Mouse (Mus musculus) effector memory CD4-positive, alpha-beta T cell, adult 5 months (primary cell): ENCODE results near the gene Gm32717. TPM values are rescaled to one million over a fixed set of nuclear protein-coding genes. Genes with fewer than 3 reads are reported as not detected.

Experiments used
- polyA plus RNA-seq: library from polyadenylated mRNA; unstranded; fragments of 100-300 nt; shearing (Covaris generic); gene quantifications from one replicate; pipeline ENCODE4 v1.2.1, GENCODE M21; 2017

Gm32717 gene
- not detected for polyA plus RNA-seq

GRCm38 (mm10) chr10:118240680-118241079 is at the start of gene Gm32717:
Gene Gm32717, minus strand, starts transcription at chr10:118240780.

GRCm38 (mm10) chr10:118258388-118258787 is 17.8 kb upstream of the Gm32717 start, which contains the start of gene Gm32802:
Gene Gm32802, plus strand, starts transcription at chr10:118258688.

GRCm38 (mm10) chr10:118204642-118205041 is 35.9 kb downstream of the Gm32717 start, which contains the start of gene Il22:
Gene Il22, plus strand, starts transcription at chr10:118204942.

Other genes starting within 250 kb of the Gm32717 start
- 8.9 TPM for gene Mdm1, start 99.0 kb downstream of the Gm32717 start, polyA plus RNA-seq
- gene Il22, start 35.8 kb downstream of the Gm32717 start, polyA plus RNA-seq, result 0.52 TPM
- gene Gm32802, start 17.9 kb upstream of the Gm32717 start, polyA plus RNA-seq, result not detected
- gene Iltifb, start 54.3 kb upstream of the Gm32717 start, polyA plus RNA-seq, result not detected
- not detected for gene Gm9040, start 86.2 kb upstream of the Gm32717 start, polyA plus RNA-seq
- gene Gm9044, start 91.6 kb upstream of the Gm32717 start, polyA plus RNA-seq, result not detected
- gene Gm9045, start 97.1 kb upstream of the Gm32717 start, polyA plus RNA-seq, result not detected
- not detected for gene Gm9046, start 102.5 kb upstream of the Gm32717 start, polyA plus RNA-seq
- not detected for gene Gm9048, start 107.9 kb upstream of the Gm32717 start, polyA plus RNA-seq
- gene Gm9049, start 113.3 kb upstream of the Gm32717 start, polyA plus RNA-seq, result not detected
- 557 TPM for gene Ifng, start 200.3 kb upstream of the Gm32717 start, polyA plus RNA-seq